Mouse (Mus musculus) neural tube, embryonic 15.5 days (tissue): ENCODE data around the gene Tent5b. TPM values are rescaled to one million over a fixed set of nuclear protein-coding genes. Genes with fewer than 3 reads are reported as not detected.

Experiments used
- ATAC-seq: fragments of 200-750 bp; cut with Nextera tagmentation; 2 replicates; pipeline ENCODE4 v1.8.0; 2017; ENCODE audit warnings: mild to moderate bottlenecking, moderate TSS enrichment, moderate library complexity; ENCODE audit not compliant: low FRiP score
- H3K27ac ChIP-seq: fragments of 300-500 bp; sonication (generic); replicated peaks from 2 replicates; pipeline ENCODE4 v1.5.1; 2015; ENCODE audit warnings: mild to moderate bottlenecking, inconsistent platforms
- H3K27me3 ChIP-seq: fragments of 300-500 bp; sonication (generic); replicated peaks from 2 replicates; pipeline ENCODE4 v1.6.1; 2015; ENCODE audit warnings: inconsistent platforms
- H3K36me3 ChIP-seq: fragments of 300-500 bp; sonication (generic); 2 replicates; pipeline ENCODE4 v1.6.1; 2015; ENCODE audit warnings: inconsistent platforms
- H3K4me1 ChIP-seq: fragments of 300-500 bp; sonication (generic); 2 replicates; pipeline ENCODE4 v1.6.1; 2015; ENCODE audit warnings: inconsistent platforms
- H3K4me2 ChIP-seq: fragments of 300-500 bp; sonication (generic); 2 replicates; pipeline ENCODE4 v1.6.1; 2015; ENCODE audit warnings: inconsistent platforms, mild to moderate bottlenecking, moderate library complexity
- H3K4me3 ChIP-seq: fragments of 300-500 bp; sonication (generic); replicated peaks from 2 replicates; pipeline ENCODE4 v1.5.1; 2015; ENCODE audit warnings: mild to moderate bottlenecking, inconsistent platforms
- H3K9ac ChIP-seq: fragments of 300-500 bp; sonication (generic); replicated peaks from 2 replicates; pipeline ENCODE4 v1.6.1; 2015; ENCODE audit warnings: mild to moderate bottlenecking, inconsistent platforms
- H3K9me3 ChIP-seq: fragments of 300-500 bp; sonication (generic); replicated peaks from 2 replicates; pipeline ENCODE4 v1.6.1; 2016; ENCODE audit warnings: inconsistent platforms
- WGBS: fragments of 180-500 bp; shearing (Covaris S2); methylation state at CpG from one replicate; pipeline ENCODE4 v1.1.7; 2015; ENCODE audit warnings: mixed read lengths; 5-methylcytosine and 5-hydroxymethylcytosine counted together
- polyA plus RNA-seq: library from polyadenylated mRNA; unstranded; fragments of >200 nt; fragmentation: Nextera tagmentation; extraction: Ambion mirVana; gene quantifications from 2 replicates; pipeline ENCODE4 v1.2.1, GENCODE M21; 2015

Gene Tent5b
- polyA plus RNA-seq, 1 experiment from 2014 or later, result 0.26 TPM

DNA sequence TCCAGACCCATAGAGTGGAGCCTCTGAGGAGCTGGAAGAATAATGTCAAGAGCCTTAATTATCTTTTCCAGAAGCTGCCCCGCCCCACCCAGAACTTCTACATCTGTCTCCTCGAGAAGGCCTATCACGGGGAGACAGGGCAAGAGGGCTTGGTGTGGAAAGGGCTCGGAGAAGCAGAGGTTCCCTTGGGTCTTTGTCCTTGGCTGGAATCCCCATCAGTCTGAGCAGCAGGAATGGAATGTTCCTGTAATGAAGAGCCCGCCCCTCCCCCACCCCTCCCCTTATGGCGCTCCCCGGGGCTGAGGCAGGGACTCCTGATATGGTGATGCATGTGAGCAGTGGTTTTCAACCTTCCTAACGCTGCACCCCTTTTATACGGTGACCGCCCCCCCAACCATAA lies 11.9 kb downstream of the Tent5b start:
- no peaks in the 10 kb centered on the region for H3K36me3 ChIP-seq
- H3K27ac ChIP-seq, result no peak overlapping the region
- no peak for ATAC-seq
- H3K9ac ChIP-seq, result no peak overlapping the region
- WGBS, result 38% methylated on average over 10 of the region's 10 CpGs
- no peak overlapping the region for H3K4me2 ChIP-seq
- no peaks in the 10 kb centered on the region for H3K9me3 ChIP-seq
- peaks cover 28% of the 10 kb centered on the region for H3K27me3 ChIP-seq
- no peak overlapping the region for H3K4me3 ChIP-seq
- H3K4me1 ChIP-seq, result peaks cover 20% of the 10 kb centered on the region

- Histone ChIP-seq H3K4me2 (peak overlapping the region; percentile 60), H3K27me3 (peaks cover 41% of the 10 kb centered on the region), H3K4me3 (peak overlapping the region; percentile 29), H3K27ac (no peak overlapping the region), H3K4me1 (peaks cover 39% of the 10 kb centered on the region), H3K9ac (peak overlapping the region; percentile 26; the same call in 1 of the 2 replicates), H3K36me3 (no peaks in the 10 kb centered on the region), H3K9me3 (no peaks in the 10 kb centered on the region)
- WGBS, result 26% methylated on average over 9 of the region's 12 CpGs
- ATAC-seq, result no peak
These were observed 14.0 kb downstream of the Tent5b start for GRCm38 (mm10) chr4:133493895-133494294.

DNA sequence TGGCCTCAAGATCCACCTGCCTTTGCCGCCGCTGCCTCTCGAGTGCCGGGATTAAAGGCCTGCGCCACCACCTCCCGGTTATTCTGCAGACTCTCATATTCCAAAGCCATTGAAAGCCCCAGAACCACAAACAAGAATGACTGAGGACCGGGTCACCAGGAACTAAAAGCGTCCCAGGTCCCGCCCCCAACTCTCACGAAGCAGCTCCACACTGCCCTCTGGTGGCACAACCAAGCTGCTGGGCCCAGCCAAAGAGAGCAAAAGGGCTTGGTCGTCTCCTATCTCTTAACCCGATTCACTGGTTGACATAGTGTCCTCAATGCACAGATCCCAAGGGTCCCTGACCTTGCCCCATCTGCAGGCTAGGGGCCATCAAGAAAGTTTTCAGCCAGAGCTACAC lies 14.5 kb downstream of the Tent5b start:
- Histone ChIP-seq H3K27ac (no peak overlapping the region), H3K9ac (peak overlapping the region; percentile 26; the same call in 1 of the 2 replicates), H3K36me3 (no peaks in the 10 kb centered on the region), H3K27me3 (peaks cover 47% of the 10 kb centered on the region), H3K4me1 (peaks cover 41% of the 10 kb centered on the region), H3K4me2 (peak overlapping the region; percentile 60), H3K4me3 (peak overlapping the region; percentile 29), H3K9me3 (no peaks in the 10 kb centered on the region)
- no peak for ATAC-seq
- WGBS, result under 1% methylated on average over 12 of the region's 12 CpGs

DNA sequence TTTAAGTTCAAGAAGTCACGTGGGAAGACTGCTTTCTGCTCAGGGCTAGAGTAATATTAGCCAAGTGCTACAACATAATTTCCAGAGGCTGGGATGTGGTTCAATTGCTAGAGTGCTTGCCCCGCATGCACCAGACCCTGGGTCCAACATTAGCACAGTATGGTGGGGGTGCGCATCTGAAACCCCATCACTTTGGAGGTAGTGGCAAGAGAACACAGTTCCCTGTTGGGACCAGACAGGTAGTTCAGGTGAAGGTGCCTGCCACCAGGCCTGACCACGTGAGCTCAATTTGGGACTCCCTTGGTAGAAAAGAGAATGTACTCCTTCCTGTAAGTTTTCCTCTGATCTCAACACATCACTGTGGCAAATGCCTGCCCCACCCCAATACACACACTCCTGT lies 14.9 kb downstream of the Tent5b start:
- ATAC-seq, result no peak
- peaks cover 51% of the 10 kb centered on the region for H3K27me3 ChIP-seq

DNA sequence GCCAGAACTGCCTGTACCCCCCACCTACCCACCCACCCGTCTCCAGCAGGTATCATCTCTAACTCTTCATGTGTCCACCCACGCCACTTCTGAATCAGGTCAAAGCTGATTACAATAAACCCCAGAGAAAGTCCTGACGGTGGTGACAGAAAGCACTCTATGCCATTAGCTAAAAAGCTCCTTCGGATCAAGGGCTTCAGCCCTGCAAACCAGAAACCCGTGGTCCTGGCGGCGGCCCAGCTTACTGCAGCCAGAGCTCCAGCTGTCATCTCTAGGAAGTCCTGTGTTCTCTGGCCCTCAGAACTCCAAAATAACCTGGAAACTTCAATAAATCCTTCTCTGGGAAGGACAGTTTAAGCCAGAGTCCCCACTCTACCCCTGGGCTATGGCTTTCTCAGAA lies 15.8 kb downstream of the Tent5b start:
- H3K27ac ChIP-seq, result no peak overlapping the region
- H3K4me3 ChIP-seq, result no peak overlapping the region
- H3K9me3 ChIP-seq, result no peaks in the 10 kb centered on the region
- H3K36me3 ChIP-seq, result no peaks in the 10 kb centered on the region
- no peak for ATAC-seq
- no peak overlapping the region for H3K9ac ChIP-seq
- peaks cover 41% of the 10 kb centered on the region for H3K4me1 ChIP-seq
- H3K27me3 ChIP-seq, result peaks cover 60% of the 10 kb centered on the region
- 36% methylated on average over 7 of the region's 7 CpGs for WGBS
- 0 out of 2 replicates have a peak overlapping the region, but pooled peaks have one; percentile 98 for H3K4me2 ChIP-seq

More for the DNA sequence above, 14.9 kb downstream of the Tent5b start:
- Histone ChIP-seq H3K9me3 (no peaks in the 10 kb centered on the region), H3K4me3 (no peak overlapping the region), H3K27ac (no peak overlapping the region), H3K36me3 (no peaks in the 10 kb centered on the region), H3K4me1 (peaks cover 41% of the 10 kb centered on the region), H3K4me2 (0 out of 2 replicates have a peak overlapping the region, but pooled peaks have one; percentile 60), H3K9ac (no peak overlapping the region)
- WGBS, result 68% methylated on average over 4 of the region's 4 CpGs

DNA sequence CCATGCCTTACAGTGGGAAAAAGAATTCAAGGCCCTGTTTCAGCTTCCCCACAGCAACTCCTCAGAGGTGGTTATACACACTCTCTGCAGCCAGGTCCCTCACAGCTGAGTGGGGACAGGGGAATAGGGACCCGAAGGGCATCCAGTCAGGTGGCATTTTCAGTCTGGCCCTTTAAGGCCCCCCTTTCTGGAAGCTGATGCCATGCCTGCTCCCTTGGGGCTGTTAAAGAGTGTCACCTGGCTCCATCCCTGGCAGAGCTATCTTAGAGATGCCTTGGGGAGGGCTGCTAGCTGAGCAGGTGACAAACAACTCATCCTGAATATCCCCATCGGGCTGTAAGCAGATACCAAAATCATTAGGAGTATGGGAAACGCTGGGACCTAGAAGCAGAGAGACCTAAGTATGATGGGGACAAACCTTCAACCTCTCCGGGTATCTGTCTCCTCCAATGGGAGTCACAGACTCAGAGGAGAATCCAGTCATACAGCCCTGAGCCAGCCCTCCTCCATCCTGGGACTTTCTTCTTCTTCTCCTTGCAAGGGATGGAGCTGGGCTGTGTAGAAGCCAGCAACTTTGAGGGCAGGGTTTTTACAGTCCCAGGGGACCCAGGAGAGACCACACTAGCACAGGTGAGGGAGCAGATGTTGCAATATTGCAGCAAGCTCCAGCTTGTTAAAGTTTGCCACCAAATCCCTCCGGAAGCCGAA lies 17.0 kb downstream of the Tent5b start:
- Histone ChIP-seq H3K4me1 (peaks cover 41% of the 10 kb centered on the region), H3K9ac (peak overlapping the region; percentile 76; the same call in 1 of the 2 replicates), H3K27ac (no peak overlapping the region), H3K27me3 (peaks cover 69% of the 10 kb centered on the region), H3K4me2 (peak overlapping the region; percentile 98), H3K36me3 (no peaks in the 10 kb centered on the region), H3K4me3 (peak overlapping the region; percentile 71), H3K9me3 (no peaks in the 10 kb centered on the region)
- ATAC-seq, result no peak; the same call in 1 of the 2 replicates
- WGBS, result 31% methylated on average over 6 of the region's 6 CpGs

- Histone ChIP-seq H3K4me1 (peaks cover 41% of the 10 kb centered on the region), H3K9me3 (no peaks in the 10 kb centered on the region), H3K27ac (peak overlapping the region; percentile 43; the same call in 1 of the 2 replicates), H3K36me3 (no peaks in the 10 kb centered on the region), H3K4me2 (peak overlapping the region; percentile 98), H3K27me3 (peaks cover 77% of the 10 kb centered on the region), H3K4me3 (peak overlapping the region; percentile 71), H3K9ac (peak overlapping the region; percentile 76)
- peak; percentile 70 for ATAC-seq
- under 1% methylated on average over 69 of the region's 70 CpGs for WGBS
These were observed 17.7 kb downstream of the Tent5b start for GRCm38 (mm10) chr4:133497461-133498159.

DNA sequence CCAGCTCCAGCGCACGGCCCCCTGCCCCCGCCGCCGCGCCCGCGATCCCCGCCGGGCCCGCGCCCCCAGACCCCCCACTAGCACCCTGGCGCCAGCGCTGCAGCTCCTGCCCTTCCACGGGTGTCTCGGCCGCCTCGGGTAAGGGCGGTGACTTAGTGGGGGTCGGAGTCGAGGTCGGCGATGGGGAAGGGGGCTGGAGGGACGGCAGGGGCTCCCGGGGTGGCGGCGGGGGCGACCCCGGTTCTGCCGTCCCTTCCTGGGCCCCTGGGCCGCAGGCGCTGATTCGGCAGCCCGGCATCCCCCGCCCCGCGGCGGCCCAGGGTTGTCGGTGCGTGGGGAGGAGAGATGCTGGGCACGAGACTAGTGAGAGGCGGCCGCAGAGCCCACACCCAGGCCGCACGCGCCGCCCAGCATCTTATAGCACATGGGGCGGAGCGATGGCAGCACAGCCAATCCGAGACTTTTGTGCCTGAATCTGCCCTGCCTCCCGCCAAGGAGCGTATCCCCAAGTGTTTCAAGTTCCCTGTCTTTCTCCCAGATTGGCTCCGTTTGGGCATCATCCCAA lies 18.3 kb downstream of the Tent5b start, which contains the start of gene Trnp1:
Gene Trnp1 (minus strand): TSS at position 391 of the 565 bp plus-strand sequence.
- peak; percentile 92 for ATAC-seq
- Histone ChIP-seq H3K4me1 (peaks cover 41% of the 10 kb centered on the region), H3K27ac (peak within 1 kb of the TSS; percentile 43; the same call in 1 of the 2 replicates), H3K36me3 (no peaks in the 10 kb centered on the region), H3K4me2 (peak within 1 kb of the TSS; percentile 98), H3K9me3 (no peaks in the 10 kb centered on the region), H3K9ac (peak within 1 kb of the TSS; percentile 76), H3K27me3 (peaks cover 79% of the 10 kb centered on the region), H3K4me3 (peak within 1 kb of the TSS; percentile 71)
- under 1% methylated on average over 52 of the region's 53 CpGs for WGBS

DNA sequence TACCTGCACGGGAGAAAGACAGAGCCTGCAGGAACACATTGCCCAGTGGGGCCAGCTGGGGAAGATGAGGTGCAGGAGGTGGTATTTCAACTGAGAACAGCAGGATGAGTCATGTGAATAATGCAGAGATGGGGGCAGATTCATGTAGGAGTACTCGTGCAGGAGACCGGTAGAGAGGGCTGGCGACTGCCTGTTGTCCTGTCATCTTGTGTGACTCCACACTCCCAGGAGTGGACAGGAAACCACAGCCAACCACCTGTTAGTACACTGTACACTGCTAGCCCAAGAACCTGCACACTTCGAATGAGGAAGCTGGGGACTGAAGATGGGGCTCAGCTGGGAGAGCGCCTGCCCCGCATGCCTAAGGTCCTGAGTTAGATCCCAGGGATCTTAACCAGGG lies 21.6 kb downstream of the Tent5b start:
- H3K27me3 ChIP-seq, result peaks cover 76% of the 10 kb centered on the region

DNA sequence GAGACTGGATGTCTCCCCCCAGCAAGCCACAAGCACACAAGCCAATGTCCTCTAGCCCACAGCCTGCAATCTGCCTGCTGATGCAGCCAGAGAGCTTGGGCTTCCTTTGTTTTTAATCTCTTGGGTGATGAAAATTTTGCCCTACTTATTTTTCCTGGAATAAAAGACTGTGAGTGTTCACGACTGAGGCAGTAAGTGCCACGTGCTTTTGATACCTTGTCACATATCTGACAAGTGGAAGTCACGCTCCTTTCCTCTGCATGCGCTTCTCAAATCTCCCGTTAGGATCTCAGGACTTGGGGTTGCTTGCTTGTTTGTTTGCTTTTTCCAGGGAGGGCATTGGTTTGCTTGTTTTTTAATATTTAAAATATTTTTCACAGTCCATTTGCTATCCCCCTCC lies 24.4 kb downstream of the Tent5b start:
- no peak overlapping the region for H3K4me2 ChIP-seq
- ATAC-seq, result no peak
- no peaks in the 10 kb centered on the region for H3K4me1 ChIP-seq
- no peaks in the 10 kb centered on the region for H3K36me3 ChIP-seq
- no peak overlapping the region for H3K9ac ChIP-seq
- no peaks in the 10 kb centered on the region for H3K9me3 ChIP-seq
- H3K27me3 ChIP-seq, result peaks cover 67% of the 10 kb centered on the region
- WGBS, result 70% methylated on average over 5 of the region's 5 CpGs
- H3K27ac ChIP-seq, result no peak overlapping the region
- no peak overlapping the region for H3K4me3 ChIP-seq

More for the DNA sequence above, 21.6 kb downstream of the Tent5b start:
- H3K9me3 ChIP-seq, result no peaks in the 10 kb centered on the region
- H3K4me2 ChIP-seq, result no peak overlapping the region
- no peak overlapping the region for H3K27ac ChIP-seq
- no peaks in the 10 kb centered on the region for H3K36me3 ChIP-seq
- no peak overlapping the region for H3K9ac ChIP-seq
- H3K4me3 ChIP-seq, result no peak overlapping the region
- 65% methylated on average over 7 of the region's 7 CpGs for WGBS
- no peak for ATAC-seq
- H3K4me1 ChIP-seq, result peaks cover 24% of the 10 kb centered on the region

DNA sequence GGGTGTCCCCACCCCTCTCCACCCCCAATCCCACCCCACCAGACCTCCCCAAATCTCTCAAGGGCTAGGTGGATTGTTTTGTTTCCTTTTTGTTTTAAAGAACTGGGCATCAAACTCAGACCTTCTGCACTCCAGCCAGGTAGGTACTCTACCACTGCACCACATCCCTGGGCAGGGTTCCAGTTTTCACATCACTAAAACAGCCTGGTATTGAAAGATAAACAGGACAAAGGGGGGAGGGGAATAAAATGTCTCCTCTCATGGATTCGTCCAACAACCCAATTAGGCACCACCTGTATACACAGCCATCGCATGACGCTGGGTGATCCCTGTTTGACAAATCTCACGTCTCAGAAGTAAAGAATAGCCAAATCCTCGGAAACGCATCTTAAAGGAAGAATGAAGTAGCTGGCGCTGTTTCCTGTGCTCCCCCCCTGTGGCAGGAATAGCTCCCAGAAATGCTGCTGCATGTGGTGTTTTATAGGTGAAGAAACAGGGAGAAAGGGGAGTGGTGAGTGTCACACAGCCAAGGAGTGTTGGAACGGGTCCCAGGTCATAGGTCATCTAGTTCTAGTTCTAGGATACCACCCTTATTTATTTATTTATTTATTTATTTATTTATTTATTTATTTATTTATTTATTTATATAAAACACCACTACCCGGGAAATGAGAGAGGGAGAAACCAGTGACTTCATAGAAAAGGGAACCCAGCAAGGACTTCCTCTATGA lies 25.0 kb downstream of the Tent5b start:
- Histone ChIP-seq H3K9ac (no peak overlapping the region), H3K27ac (no peak overlapping the region), H3K4me1 (no peaks in the 10 kb centered on the region), H3K9me3 (no peaks in the 10 kb centered on the region), H3K27me3 (peaks cover 61% of the 10 kb centered on the region), H3K36me3 (no peaks in the 10 kb centered on the region), H3K4me3 (no peak overlapping the region), H3K4me2 (no peak overlapping the region)
- 68% methylated on average over 9 of the region's 9 CpGs for WGBS
- ATAC-seq, result no peak
